Comparison of ENCODE assay signal across 18 mouse cellular contexts in the genomic region with DNA sequence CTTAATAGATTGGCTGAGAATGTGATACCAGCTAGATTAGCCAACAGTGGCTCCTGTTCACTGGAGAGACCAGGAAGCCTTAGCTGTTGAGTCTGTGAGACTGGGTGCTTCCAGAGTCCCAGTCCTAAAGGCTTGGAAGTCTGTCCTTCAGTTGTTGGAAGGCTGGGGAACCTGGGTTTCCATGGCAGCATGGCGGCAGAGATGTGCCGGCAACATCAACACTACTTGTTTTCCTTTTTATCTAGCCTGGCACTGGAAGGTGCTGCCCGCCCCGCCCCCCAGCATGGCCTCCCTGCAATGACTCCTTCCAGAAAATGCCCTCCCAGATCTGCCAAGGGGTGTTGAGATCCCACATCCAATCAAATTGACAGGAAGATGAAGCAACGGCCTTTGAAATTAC.
DNase-seq lines count a peak whose midpoint lies in the region; ATAC-seq and TF ChIP-seq lines count a peak whose summit lies in the region.
"Had no signal": no experiment of that assay in that cellular context is flagged by ENCODE, and none has a peak within 500 bp of the region (broad histone marks: within the 10 kb centered on the region; RNA-seq: fewer than 3 reads in every experiment).

No protein-coding gene starts in this region.

- DNase-seq in adrenal gland, adult 2 months: peak; percentile 52
- DNase-seq in adrenal gland, postnatal 4 days (ENCODE audit: low spot score in 2 of 2): no peak
- DNase-seq in midbrain, postnatal 0 days (ENCODE audit: low spot score): no peak
- peak; percentile 45 for DNase-seq in adrenal gland, postnatal 25 days
- DNase-seq in left cerebral cortex, postnatal 14 days (ENCODE audit: low spot score in 2 of 2): no peak
- DNase-seq in lung, postnatal 0 days (ENCODE audit: low spot score): no peak
- DNase-seq: cerebellum, adult 11-12 months; cerebellum, adult 9-10 months; gastrocnemius, postnatal 36 days; heart, adult 11 months had no signal

- H3K9ac ChIP-seq in midbrain, embryonic 13.5 days (replicated peaks): no peak overlapping the region
- H3K9ac ChIP-seq in midbrain, postnatal 0 days (replicated peaks; ENCODE audit: low read length, poor library complexity, severe bottlenecking): no peak overlapping the region
- H3K9ac ChIP-seq in ES-Bruce4 (ENCODE audit: low read depth, poor library complexity, severe bottlenecking): 0 out of 2 replicates have a peak overlapping the region, but pooled peaks have one; percentile 3
- no peak overlapping the region for H3K9ac ChIP-seq in lung, postnatal 0 days (replicated peaks; ENCODE audit: low read depth)
- H3K9ac ChIP-seq: embryonic facial prominence, embryonic 13.5 days; forebrain, embryonic 12.5 days; heart, embryonic 13.5 days; hindbrain, embryonic 15.5 days had no signal

- TF ChIP-seq POLR2A in ES-Bruce4 (IDR thresholded peaks at IDR 0.05; ENCODE audit: insufficient read depth, low read length): no peak

- no peaks in the 10 kb centered on the region for H3K27me3 ChIP-seq in midbrain, embryonic 13.5 days
- H3K27me3 ChIP-seq in midbrain, postnatal 0 days (ENCODE audit: insufficient read depth, low read length): no peaks in the 10 kb centered on the region
- H3K27me3 ChIP-seq in ES-Bruce4 (ENCODE audit: control insufficient read depth, insufficient read depth, low read length, poor library complexity, severe bottlenecking): no peaks in the 10 kb centered on the region
- H3K27me3 ChIP-seq in lung, postnatal 0 days (replicated peaks; ENCODE audit: insufficient read depth, low read length): no peaks in the 10 kb centered on the region
- H3K27me3 ChIP-seq: embryonic facial prominence, embryonic 13.5 days; forebrain, embryonic 12.5 days; heart, embryonic 13.5 days; hindbrain, embryonic 15.5 days had no signal

- H3K4me2 ChIP-seq in midbrain, embryonic 13.5 days (replicated peaks): no peak overlapping the region
- H3K4me2 ChIP-seq in midbrain, postnatal 0 days (ENCODE audit: low read depth, low read length, poor library complexity, severe bottlenecking): no peak overlapping the region
- H3K4me2 ChIP-seq in lung, postnatal 0 days (replicated peaks; ENCODE audit: low read depth, low read length): no peak overlapping the region
- H3K4me2 ChIP-seq: embryonic facial prominence, embryonic 13.5 days; forebrain, embryonic 12.5 days; heart, embryonic 13.5 days; hindbrain, embryonic 15.5 days had no signal

- H3K9me3 ChIP-seq in midbrain, embryonic 13.5 days: no peaks in the 10 kb centered on the region
- H3K9me3 ChIP-seq in midbrain, postnatal 0 days (ENCODE audit: low read length): no peaks in the 10 kb centered on the region
- no peaks in the 10 kb centered on the region for H3K9me3 ChIP-seq in ES-Bruce4 (replicated peaks; ENCODE audit: control insufficient read depth, insufficient read depth, low read length, poor library complexity, severe bottlenecking)
- H3K9me3 ChIP-seq in lung, postnatal 0 days (ENCODE audit: low read length): no peaks in the 10 kb centered on the region
- H3K9me3 ChIP-seq: embryonic facial prominence, embryonic 13.5 days; forebrain, embryonic 12.5 days; heart, embryonic 13.5 days; hindbrain, embryonic 15.5 days had no signal

- no peak overlapping the region for H3K4me3 ChIP-seq in midbrain, embryonic 13.5 days (replicated peaks)
- no peak overlapping the region for H3K4me3 ChIP-seq in midbrain, postnatal 0 days (ENCODE audit: low read depth, low read length)
- peak overlapping the region; percentile 31 for H3K4me3 ChIP-seq in ES-Bruce4 (ENCODE audit: low read depth, low read length)
- no peak overlapping the region for H3K4me3 ChIP-seq in lung, postnatal 0 days (ENCODE audit: low read depth, low read length)
- H3K4me3 ChIP-seq: embryonic facial prominence, embryonic 13.5 days; forebrain, embryonic 12.5 days; gastrocnemius, adult 2 months; heart, embryonic 13.5 days; hindbrain, embryonic 15.5 days had no signal

- no peaks in the 10 kb centered on the region for H3K4me1 ChIP-seq in midbrain, embryonic 13.5 days (replicated peaks)
- H3K4me1 ChIP-seq in midbrain, postnatal 0 days (ENCODE audit: insufficient read depth, low read length): no peaks in the 10 kb centered on the region
- H3K4me1 ChIP-seq in ES-Bruce4 (ENCODE audit: control insufficient read depth, insufficient read depth, low read length): no peaks in the 10 kb centered on the region
- no peaks in the 10 kb centered on the region for H3K4me1 ChIP-seq in lung, postnatal 0 days (ENCODE audit: insufficient read depth, low read depth, low read length)
- H3K4me1 ChIP-seq: embryonic facial prominence, embryonic 13.5 days; forebrain, embryonic 12.5 days; heart, embryonic 13.5 days; hindbrain, embryonic 15.5 days had no signal

- H3K27ac ChIP-seq in midbrain, embryonic 13.5 days: 0 out of 2 replicates have a peak overlapping the region, but pooled peaks have one; percentile 16
- no peak overlapping the region for H3K27ac ChIP-seq in midbrain, postnatal 0 days (ENCODE audit: low read depth, low read length)
- no peak overlapping the region for H3K27ac ChIP-seq in ES-Bruce4 (ENCODE audit: insufficient read depth, low read length)
- H3K27ac ChIP-seq in lung, postnatal 0 days (ENCODE audit: low read length): no peak overlapping the region
- H3K27ac ChIP-seq: embryonic facial prominence, embryonic 13.5 days; forebrain, embryonic 12.5 days; gastrocnemius, adult 2 months; heart, embryonic 13.5 days; hindbrain, embryonic 15.5 days had no signal

- TF ChIP-seq EP300 in ES-Bruce4 (IDR thresholded peaks at IDR 0.05; ENCODE audit: insufficient read depth, low read depth, low read length): no peak
- no peak for TF ChIP-seq EP300 in lung, postnatal 0 days (IDR thresholded peaks at IDR 0.05)

- intact Hi-C loops in left cerebral cortex, postnatal 14 days (cut with DNase I): loop anchor here (5.0 kb wide), 1 partner anchor 78 kb away; no protein-coding TSS in a partner anchor

- WGBS in midbrain, embryonic 13.5 days: 85% methylated on average over 5 of the region's 5 CpGs
- 78% methylated on average over 5 of the region's 5 CpGs for WGBS in midbrain, postnatal 0 days
- 77% methylated on average over 5 of the region's 5 CpGs for WGBS in lung, postnatal 0 days

- no peak for TF ChIP-seq CTCF in midbrain, postnatal 0 days (IDR thresholded peaks at IDR 0.05)
- no peak for TF ChIP-seq CTCF in ES-Bruce4 (IDR thresholded peaks at IDR 0.05; ENCODE audit: low read depth, low read length)
- TF ChIP-seq CTCF in lung, postnatal 0 days (IDR thresholded peaks at IDR 0.05): no peak

- ATAC-seq in midbrain, embryonic 13.5 days: no peak
- no peak for ATAC-seq in midbrain, postnatal 0 days (ENCODE audit: low FRiP score)
- no peak for ATAC-seq in lung, postnatal 0 days
- ATAC-seq: forebrain, embryonic 16.5 days had no signal

- H3K36me3 ChIP-seq in midbrain, embryonic 13.5 days: no peaks in the 10 kb centered on the region
- H3K36me3 ChIP-seq in midbrain, postnatal 0 days (ENCODE audit: insufficient read depth, low read length): no peaks in the 10 kb centered on the region
- H3K36me3 ChIP-seq in ES-Bruce4 (ENCODE audit: control insufficient read depth, insufficient read depth, low read length, poor library complexity, severe bottlenecking): no peaks in the 10 kb centered on the region
- H3K36me3 ChIP-seq in lung, postnatal 0 days (ENCODE audit: insufficient read depth, low read length): no peaks in the 10 kb centered on the region
- H3K36me3 ChIP-seq: embryonic facial prominence, embryonic 13.5 days; forebrain, embryonic 12.5 days; heart, embryonic 13.5 days; hindbrain, embryonic 15.5 days had no signal

Comparison
In these comparisons a context has a peak if more than half of its experiments do, and no peak if none do; other contexts are left out.
1. DNase-seq: peak in adrenal gland, adult 2 months (single experiment) and adrenal gland, postnatal 25 days (single experiment); none in adrenal gland, postnatal 4 days (0 of 2), midbrain, postnatal 0 days (single experiment), left cerebral cortex, postnatal 14 days (0 of 2) and lung, postnatal 0 days (single experiment).